Mouse (Mus musculus) gastrocnemius, postnatal 4 days (tissue): Measurements from ENCODE around the gene Ddrgk1. TPM values are rescaled to one million over a fixed set of nuclear protein-coding genes. Genes with fewer than 3 reads are reported as not detected.

ENCODE experiments used
- DNase-seq, 2 experiments: peaks; one replicate each; pipeline ENCODE4 v3.0.0; 2021 to 2022; ENCODE audit warnings: low spot score in 2 of 2, mixed read lengths in 2 of 2
- long read RNA-seq, 2 experiments: library from polyadenylated mRNA; stranded (forward); transcript quantifications; one replicate each; pipeline ENCODE4 v2.0.0; 2021
- total RNA-seq, 2 experiments: library from RNA; stranded (reverse); gene quantifications; 2 replicates each; pipeline ENCODE4 v1.2.3; 2021

Gene Ddrgk1
- 10 to 100 TPM; 77.2 to 85.1 TPM for total RNA-seq
- long read RNA-seq, experiment 1, transcript Ddrgk1-201 (9 exons, 1,238 nt): major isoform, 91 of 99 reads
- long read RNA-seq, experiment 1, partial matches to known transcripts: 4 of 99 reads
- long read RNA-seq, experiment 1, other reads (novel, unspliced or antisense): 4 of 99 reads
- long read RNA-seq, experiment 2, transcript Ddrgk1-201 (9 exons, 1,238 nt): major isoform, 66 of 79 reads
- long read RNA-seq, experiment 2, partial matches to known transcripts: 7 of 79 reads
- long read RNA-seq, experiment 2, other reads (novel, unspliced or antisense): 5 of 79 reads

- peak; percentile 83 to 92 for DNase-seq
These were observed at the start of gene Ddrgk1 for GRCm38 (mm10) chr2:130664102-130664701. TSS of gene Ddrgk1 (minus strand) at chr2:130664659.

- no peak for DNase-seq
These were observed 42.6 kb upstream of the Ddrgk1 start for GRCm38 (mm10) chr2:130707057-130707456.

DNA sequence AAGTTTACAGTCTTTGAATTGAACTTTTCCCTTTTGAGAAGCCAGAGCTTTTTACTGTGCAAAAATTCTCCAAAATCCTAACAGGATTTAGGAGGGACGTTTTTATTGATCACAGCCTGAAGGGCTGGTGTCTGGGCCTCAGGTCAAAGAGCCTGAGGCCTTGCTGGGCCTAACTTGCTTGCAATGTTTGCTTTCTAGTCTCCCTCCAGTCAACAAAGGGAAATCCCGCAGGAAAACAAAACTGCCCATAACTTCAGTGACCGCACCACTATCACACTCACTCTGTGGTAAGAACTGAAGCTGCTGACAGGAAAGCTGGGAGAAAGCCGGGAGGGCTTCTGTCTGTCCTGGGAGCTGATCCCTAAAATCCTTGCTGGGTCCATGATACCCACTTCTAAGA, 42.1 kb upstream of the Ddrgk1 start:
- no peak for DNase-seq

DNA sequence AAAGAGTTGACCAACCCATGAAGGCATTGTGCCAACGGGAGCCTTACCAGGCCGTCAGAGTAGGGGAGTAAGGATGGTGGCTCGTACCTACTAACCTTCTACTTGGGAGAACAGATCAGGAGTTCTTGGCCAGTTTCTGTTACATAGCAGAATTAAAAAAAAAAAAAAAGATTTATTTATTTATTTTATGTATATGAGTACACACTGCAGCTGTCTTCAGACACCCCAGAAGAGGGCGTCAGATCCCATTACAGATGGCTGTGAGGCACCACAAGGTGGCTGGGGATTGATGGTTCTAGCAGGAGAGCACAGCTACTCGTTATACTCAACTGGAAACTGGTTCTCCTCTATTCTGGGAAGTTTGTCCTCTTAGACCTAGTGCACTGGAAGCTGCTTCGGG, 40.7 kb upstream of the Ddrgk1 start:
- no peak for DNase-seq

- DNase-seq: no peak
These were observed 39.9 kb upstream of the Ddrgk1 start for GRCm38 (mm10) chr2:130704040-130705001.

- DNase-seq: no peak
These were observed 33.4 kb upstream of the Ddrgk1 start for GRCm38 (mm10) chr2:130697821-130698266.

DNA sequence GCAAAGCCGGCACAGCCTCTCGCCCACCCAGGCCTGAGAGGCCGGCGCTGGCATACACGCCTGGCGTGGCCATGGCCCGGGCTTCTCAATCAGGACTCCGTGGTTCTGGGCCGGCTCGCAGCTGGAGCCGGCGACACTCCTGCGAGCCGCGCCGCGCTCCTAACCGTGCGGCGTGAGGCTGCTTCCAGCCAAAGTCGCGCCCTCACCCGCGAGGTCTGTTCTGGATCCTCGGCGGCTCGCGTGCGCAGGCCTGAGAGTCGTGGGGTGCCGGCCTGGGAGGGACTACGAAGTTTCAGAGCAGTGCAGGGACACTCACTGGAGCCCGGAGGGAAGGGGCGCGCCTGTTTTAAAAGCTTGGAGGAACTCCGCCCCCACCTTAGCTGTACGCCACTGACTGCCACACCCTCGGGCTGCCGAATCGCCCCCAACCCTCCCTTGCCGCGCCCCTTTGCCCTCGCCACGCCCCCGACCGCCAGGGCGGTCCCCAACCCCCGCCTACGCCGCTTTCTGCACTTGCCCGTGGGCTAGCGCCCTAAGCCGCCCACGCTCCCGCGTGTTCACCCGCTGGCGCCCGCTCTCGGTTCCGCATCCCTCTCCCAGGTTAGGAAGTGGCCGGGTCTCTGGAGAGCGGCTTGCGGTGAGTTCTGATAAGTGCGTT, 32.8 kb upstream of the Ddrgk1 start, which contains the start of gene Slc4a11:
Slc4a11 (minus strand) TSS at position 367 of the 658 bp plus-strand sequence.
- peak; percentile 35 to 45 for DNase-seq

DNA sequence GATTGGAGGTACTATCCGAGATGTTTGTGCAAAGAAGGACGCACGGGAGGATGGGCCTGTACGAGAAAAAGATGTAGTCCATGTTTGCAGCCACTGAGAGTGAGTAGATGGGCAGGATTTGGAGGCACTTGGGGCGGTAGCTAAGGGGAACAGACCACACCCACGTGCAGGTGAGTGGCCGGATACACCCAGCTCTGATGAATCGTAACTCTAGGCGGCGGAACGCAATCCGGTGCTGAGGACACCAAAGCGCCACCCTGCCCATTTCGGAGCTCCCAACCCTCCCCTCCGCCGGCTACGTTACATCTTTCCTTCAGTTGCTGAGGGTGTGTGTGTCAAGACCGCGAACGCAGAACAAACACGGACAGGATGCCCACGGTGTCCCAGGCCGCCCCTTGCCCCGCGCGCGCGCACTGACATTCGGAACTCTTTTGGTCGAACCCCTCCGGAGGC, 32.3 kb upstream of the Ddrgk1 start:
- DNase-seq: no peak

DNA sequence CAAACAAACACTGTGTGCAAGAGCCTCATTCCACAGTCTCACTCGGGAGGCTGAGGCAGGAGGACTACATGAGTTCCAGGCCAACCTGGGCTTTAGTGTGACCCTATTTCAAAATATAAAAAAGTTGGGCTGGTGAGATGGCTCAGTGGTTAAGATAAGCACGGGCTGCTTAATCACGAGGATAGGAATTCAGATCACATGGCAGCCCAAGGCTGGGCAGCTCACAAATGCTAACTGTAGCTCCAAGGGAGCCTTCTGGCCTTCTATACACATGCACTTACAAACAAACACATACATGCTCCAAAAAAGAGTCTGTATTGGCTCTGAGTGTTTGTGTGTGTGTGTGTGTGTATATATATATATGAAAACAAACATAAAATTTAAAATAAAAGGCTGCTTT, 29.1 kb upstream of the Ddrgk1 start:
- DNase-seq: no peak

GRCm38 (mm10) chr2:130689011-130689410, 24.6 kb upstream of the Ddrgk1 start:
- no peak for DNase-seq

GRCm38 (mm10) chr2:130685426-130685825, 21.0 kb upstream of the Ddrgk1 start:
- DNase-seq: no peak

GRCm38 (mm10) chr2:130681531-130681930, 17.1 kb upstream of the Ddrgk1 start:
- DNase-seq: no peak

DNA sequence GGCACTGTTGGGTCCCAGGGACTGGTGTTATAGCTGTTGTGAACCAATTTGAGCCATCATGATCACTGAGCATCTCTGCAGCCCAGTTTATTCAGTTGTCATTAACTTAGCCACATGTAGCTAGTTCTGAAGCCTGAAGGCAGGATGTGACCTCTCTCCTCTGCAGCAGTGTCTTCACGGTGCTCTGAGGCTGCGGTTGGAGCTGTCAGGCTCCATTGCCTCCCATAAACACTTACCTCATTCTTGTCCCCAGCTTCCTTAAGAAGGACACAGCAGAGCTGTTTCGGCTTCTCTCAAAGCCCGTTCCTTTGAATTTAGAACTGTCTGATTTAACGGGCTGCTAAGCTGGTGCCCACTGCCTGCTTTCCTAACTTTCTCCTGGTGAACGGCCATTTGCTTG, 15.4 kb upstream of the Ddrgk1 start:
- DNase-seq: no peak

DNA sequence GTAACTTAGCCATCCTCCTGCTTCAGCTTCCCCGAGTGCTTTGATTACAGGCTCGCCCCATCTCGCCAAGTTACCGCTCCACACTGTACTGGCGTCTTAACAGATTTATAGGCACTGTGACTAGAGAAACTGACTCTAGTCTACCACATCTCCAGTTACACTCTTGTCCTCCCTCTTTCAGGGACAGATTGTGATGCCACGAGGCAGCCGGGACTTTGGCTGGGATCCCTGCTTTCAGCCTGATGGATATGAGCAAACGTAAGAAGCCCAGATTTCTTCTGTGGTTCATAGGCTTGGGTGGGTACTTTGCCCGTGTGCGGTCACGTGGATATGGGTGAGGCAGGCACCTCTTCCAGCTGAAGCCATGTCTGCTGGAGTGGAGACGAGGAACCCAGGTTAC, 14.7 kb upstream of the Ddrgk1 start:
- DNase-seq: no peak

- no peak for DNase-seq
These were observed 12.8 kb upstream of the Ddrgk1 start for GRCm38 (mm10) chr2:130677211-130677610.

DNA sequence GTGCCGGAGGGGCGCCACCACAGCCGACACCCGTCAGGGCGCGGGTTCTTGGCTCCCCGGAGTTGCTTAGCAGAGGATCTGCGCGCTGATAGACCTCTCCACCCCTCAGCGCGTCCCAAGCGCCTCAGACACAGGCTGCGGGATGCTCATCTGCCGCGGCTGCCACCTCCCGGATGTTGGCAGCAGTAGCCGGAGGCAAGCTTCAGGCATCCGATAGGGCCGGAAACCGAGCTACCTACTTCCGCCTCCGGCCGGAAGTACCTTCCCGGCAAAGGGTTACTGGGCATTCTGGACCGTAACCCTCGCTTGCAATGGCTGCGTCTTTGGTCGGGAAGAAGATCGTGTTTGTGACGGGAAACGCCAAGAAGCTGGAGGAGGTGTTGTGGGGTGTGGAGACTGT, 3.1 kb upstream of the Ddrgk1 start, which contains the start of gene Itpa:
Itpa (plus strand) TSS at position 52 of the 400 bp plus-strand sequence.
- peak; percentile 72 to 85 for DNase-seq

DNA sequence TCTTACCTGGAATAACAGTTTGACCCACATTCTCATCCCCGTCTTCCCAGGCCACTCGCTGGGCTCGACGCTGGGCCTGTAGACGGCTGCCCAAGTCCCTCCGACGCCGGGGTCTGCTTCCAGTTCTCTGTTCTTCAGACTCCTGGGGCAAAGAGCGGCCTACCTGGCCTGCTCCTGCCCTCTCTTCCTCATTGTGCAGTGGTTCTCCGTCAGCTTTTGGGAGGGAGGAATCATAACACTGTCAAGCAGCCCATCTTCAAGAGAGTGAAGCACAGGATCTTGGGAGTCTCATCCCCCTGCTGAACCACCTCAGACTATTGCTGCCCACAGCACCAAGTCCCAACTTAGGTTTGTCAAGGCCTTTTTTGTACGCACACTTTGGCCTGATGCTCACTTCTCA, 1.1 kb downstream of the Ddrgk1 start:
- no peak for DNase-seq

GRCm38 (mm10) chr2:130658530-130658929, 5.9 kb downstream of the Ddrgk1 start:
- DNase-seq: no peak

GRCm38 (mm10) chr2:130657541-130657940, 6.9 kb downstream of the Ddrgk1 start:
- no peak for DNase-seq

- DNase-seq: no peak
These were observed 7.9 kb downstream of the Ddrgk1 start for GRCm38 (mm10) chr2:130656536-130656935.
